Mouse (Mus musculus) neural tube, embryonic 14.5 days (tissue): ENCODE data around the gene Afdn. TPM values are rescaled to one million over a fixed set of nuclear protein-coding genes. Genes with fewer than 3 reads are reported as not detected.
"Not testable (repeated sequence)": the region's sequence is repeated elsewhere in the genome, so short reads cannot be mapped to it uniquely, and the experiment has no call there.

Experiments
- ATAC-seq: fragments of 200-750 bp; cut with Nextera tagmentation; 2 replicates; pipeline ENCODE4 v1.8.0; 2017; ENCODE audit warnings: low read depth, mild to moderate bottlenecking, moderate TSS enrichment, moderate library complexity
- H3K27ac ChIP-seq: fragments of 300-500 bp; sonication (generic); 2 replicates; pipeline ENCODE4 v1.5.1; 2014; ENCODE audit warnings: low read depth, mild to moderate bottlenecking, control low read depth, low read length, moderate library complexity, mixed read lengths
- H3K27me3 ChIP-seq: fragments of 300-500 bp; sonication (generic); 2 replicates; pipeline ENCODE4 v1.6.1; 2014; ENCODE audit warnings: low read length; ENCODE audit not compliant: control insufficient read depth, insufficient read depth
- H3K36me3 ChIP-seq: fragments of 300-500 bp; sonication (generic); 2 replicates; pipeline ENCODE4 v1.6.1; 2014; ENCODE audit warnings: low read length, mixed read lengths; ENCODE audit not compliant: control insufficient read depth, insufficient read depth
- H3K4me1 ChIP-seq: fragments of 300-500 bp; sonication (generic); 2 replicates; pipeline ENCODE4 v1.6.1; 2014; ENCODE audit warnings: low read length; ENCODE audit not compliant: control insufficient read depth, insufficient read depth
- H3K4me2 ChIP-seq: fragments of 300-500 bp; sonication (generic); 2 replicates; pipeline ENCODE4 v1.6.1; 2014; ENCODE audit warnings: mild to moderate bottlenecking, low read depth, low read length, control low read depth
- H3K4me3 ChIP-seq: fragments of 300-500 bp; sonication (generic); 2 replicates; pipeline ENCODE4 v1.5.1; 2014; ENCODE audit warnings: low read depth, low read length, control low read depth, mixed read lengths
- H3K9ac ChIP-seq: fragments of 300-500 bp; sonication (generic); replicated peaks from 2 replicates; pipeline ENCODE4 v1.6.1; 2014; ENCODE audit warnings: low read depth, mild to moderate bottlenecking, control low read depth, low read length, mixed read lengths
- H3K9me3 ChIP-seq: fragments of 300-500 bp; sonication (generic); 2 replicates; pipeline ENCODE4 v1.6.1; 2016; ENCODE audit warnings: low read length; ENCODE audit not compliant: control insufficient read depth
- WGBS: fragments of 180-500 bp; shearing (Covaris S2); extraction: QIAGEN DNeasy Blood & Tissue Kit; methylation state at CpG from one replicate; pipeline ENCODE4 v1.1.7; 2014; 5-methylcytosine and 5-hydroxymethylcytosine counted together
- polyA plus RNA-seq: library from polyadenylated mRNA; unstranded; fragments of >200 nt; fragmentation: Nextera tagmentation; extraction: Ambion mirVana; gene quantifications from 2 replicates; pipeline ENCODE4 v1.2.1, GENCODE M21; 2014

The Afdn gene
- polyA plus RNA-seq, 1 experiment from 2014 or later: 130 TPM

GRCm38 (mm10) chr17:13769256-13769655 lies 8.9 kb downstream of the Afdn start:
- Histone ChIP-seq H3K4me1 (no peaks in the 10 kb centered on the region), H3K4me3 (no peak overlapping the region), H3K36me3 (no peaks in the 10 kb centered on the region), H3K9ac (no peak overlapping the region), H3K27ac (no peak overlapping the region), H3K27me3 (no peaks in the 10 kb centered on the region), H3K9me3 (no peaks in the 10 kb centered on the region), H3K4me2 (no peak overlapping the region)
- no peak for ATAC-seq
- WGBS: 88% methylated on average over 3 of the region's 3 CpGs

GRCm38 (mm10) chr17:13777676-13778075 lies 17.3 kb downstream of the Afdn start:
- WGBS: 90% methylated on average over 2 of the region's 2 CpGs
- H3K4me1 ChIP-seq: no peaks in the 10 kb centered on the region
- H3K9me3 ChIP-seq: no peaks in the 10 kb centered on the region
- no peak overlapping the region for H3K4me2 ChIP-seq
- no peak overlapping the region for H3K9ac ChIP-seq
- H3K27me3 ChIP-seq: no peaks in the 10 kb centered on the region
- H3K27ac ChIP-seq: no peak overlapping the region
- no peak for ATAC-seq
- no peak overlapping the region for H3K4me3 ChIP-seq
- no peaks in the 10 kb centered on the region for H3K36me3 ChIP-seq

- no peaks in the 10 kb centered on the region for H3K36me3 ChIP-seq
- no peak overlapping the region for H3K27ac ChIP-seq
- WGBS: 81% methylated on average over 1 of the region's 1 CpGs
- no peaks in the 10 kb centered on the region for H3K4me1 ChIP-seq
- no peak overlapping the region for H3K9ac ChIP-seq
- H3K4me2 ChIP-seq: no peak overlapping the region
- H3K9me3 ChIP-seq: no peaks in the 10 kb centered on the region
- no peak overlapping the region for H3K4me3 ChIP-seq
- H3K27me3 ChIP-seq: no peaks in the 10 kb centered on the region
- no peak for ATAC-seq
Observed at GRCm38 (mm10) chr17:13778865-13779264, 18.5 kb downstream of the Afdn start.

- Histone ChIP-seq H3K27ac (no peak overlapping the region), H3K27me3 (no peaks in the 10 kb centered on the region), H3K36me3 (no peaks in the 10 kb centered on the region), H3K9ac (no peak overlapping the region), H3K4me2 (no peak overlapping the region), H3K4me1 (no peaks in the 10 kb centered on the region), H3K4me3 (no peak overlapping the region), H3K9me3 (no peaks in the 10 kb centered on the region)
- no peak for ATAC-seq
- 93% methylated on average over 5 of the region's 5 CpGs for WGBS
Observed at GRCm38 (mm10) chr17:13781948-13782347, 21.6 kb downstream of the Afdn start.

- Histone ChIP-seq H3K9me3 (no peaks in the 10 kb centered on the region), H3K27ac (no peak overlapping the region), H3K36me3 (no peaks in the 10 kb centered on the region), H3K4me2 (no peak overlapping the region), H3K4me1 (no peaks in the 10 kb centered on the region), H3K4me3 (no peak overlapping the region), H3K27me3 (no peaks in the 10 kb centered on the region), H3K9ac (no peak overlapping the region)
- ATAC-seq: no peak
- WGBS: 83% methylated on average over 1 of the region's 1 CpGs
Observed at GRCm38 (mm10) chr17:13783469-13783868, 23.1 kb downstream of the Afdn start.

GRCm38 (mm10) chr17:13790033-13790432 lies 29.7 kb downstream of the Afdn start:
- H3K4me2 ChIP-seq, H3K36me3 ChIP-seq, H3K9ac ChIP-seq, ATAC-seq, H3K4me1 ChIP-seq, H3K4me3 ChIP-seq, H3K27me3 ChIP-seq, H3K27ac ChIP-seq, H3K9me3 ChIP-seq: not testable (repeated sequence)
- WGBS: 94% methylated on average over 2 of the region's 2 CpGs

- Histone ChIP-seq H3K9me3 (no peaks in the 10 kb centered on the region), H3K27ac (no peak overlapping the region), H3K27me3 (no peaks in the 10 kb centered on the region), H3K4me3 (no peak overlapping the region), H3K4me2 (no peak overlapping the region), H3K9ac (no peak overlapping the region), H3K4me1 (no peaks in the 10 kb centered on the region), H3K36me3 (no peaks in the 10 kb centered on the region)
- 83% methylated on average over 1 of the region's 1 CpGs for WGBS
- no peak for ATAC-seq
Observed at GRCm38 (mm10) chr17:13797691-13798090, 37.4 kb downstream of the Afdn start.

GRCm38 (mm10) chr17:13802836-13803408 lies 42.6 kb downstream of the Afdn start:
- no peak overlapping the region for H3K9ac ChIP-seq
- H3K4me1 ChIP-seq: no peaks in the 10 kb centered on the region
- H3K4me3 ChIP-seq: no peak overlapping the region
- no peak overlapping the region for H3K27ac ChIP-seq
- H3K27me3 ChIP-seq: no peaks in the 10 kb centered on the region
- H3K36me3 ChIP-seq: peaks cover 14% of the 10 kb centered on the region
- H3K9me3 ChIP-seq: no peaks in the 10 kb centered on the region
- 90% methylated on average over 2 of the region's 2 CpGs for WGBS
- no peak overlapping the region for H3K4me2 ChIP-seq
- ATAC-seq: no peak

GRCm38 (mm10) chr17:13806016-13806415 lies 45.7 kb downstream of the Afdn start:
- H3K27me3 ChIP-seq: no peaks in the 10 kb centered on the region
- no peak for ATAC-seq
- 98% methylated on average over 1 of the region's 1 CpGs for WGBS
- no peaks in the 10 kb centered on the region for H3K9me3 ChIP-seq
- H3K9ac ChIP-seq: no peak overlapping the region
- H3K27ac ChIP-seq: no peak overlapping the region
- peaks cover 32% of the 10 kb centered on the region for H3K36me3 ChIP-seq
- H3K4me3 ChIP-seq: no peak overlapping the region
- no peaks in the 10 kb centered on the region for H3K4me1 ChIP-seq
- no peak overlapping the region for H3K4me2 ChIP-seq
